Mouse (Mus musculus) CH12.LX (cell line): ENCODE data around the gene Ano1. TPM values are rescaled to one million over a fixed set of nuclear protein-coding genes. Genes with fewer than 3 reads are reported as not detected.

Source experiments
- DNase-seq: peaks from one replicate; pipeline ENCODE4 v3.0.0-alpha.2; 2013; ENCODE audit errors: extremely low read depth
- H3K27ac ChIP-seq: 2 replicates; pipeline ENCODE4 v1.5.1; 2012; ENCODE audit warnings: low read depth, mild to moderate bottlenecking, control low read depth, moderate library complexity; ENCODE audit not compliant: insufficient read depth
- H3K27me3 ChIP-seq: replicated peaks from 2 replicates; pipeline ENCODE3; 2012; ENCODE audit warnings: inconsistent platforms
- H3K36me3 ChIP-seq, 2 experiments: replicated peaks in 1 of 2; 2 replicates each; pipeline versions ENCODE3 to v1.6.1; 2012; ENCODE audit warnings: inconsistent platforms in 1 of 2, low read length in 1 of 2, mild to moderate bottlenecking in 1 of 2, mixed read lengths in 1 of 2, moderate library complexity in 1 of 2; ENCODE audit not compliant: control insufficient read depth in 1 of 2, insufficient read depth in 1 of 2
- H3K4me1 ChIP-seq, 2 experiments: 2 replicates each; pipeline ENCODE4 v1.6.1; 2012; ENCODE audit warnings: inconsistent platforms in 1 of 2, moderate library complexity in 1 of 2; ENCODE audit not compliant: insufficient read depth in 2 of 2, control insufficient read depth in 1 of 2
- H3K4me2 ChIP-seq: 2 replicates; pipeline ENCODE4 v1.6.1; 2012; ENCODE audit warnings: low read depth, mild to moderate bottlenecking, control low read depth; ENCODE audit not compliant: poor library complexity, insufficient read depth, severe bottlenecking
- H3K4me3 ChIP-seq, 3 experiments: fragments of 150-350 bp in 1 of 3; sonication (generic) in 1 of 3; replicated peaks in 1 of 3; 2 replicates each; pipeline versions ENCODE3 to v1.5.1; 2011 to 2012; ENCODE audit warnings: low read depth in 2 of 3, low read length in 2 of 3, mild to moderate bottlenecking in 2 of 3, moderate library complexity in 2 of 3, control low read depth in 1 of 3, improper control_type of control experiment in 1 of 3, inconsistent platforms in 1 of 3, mixed read lengths in 1 of 3; ENCODE audit not compliant: poor library complexity in 1 of 3
- H3K79me2 ChIP-seq: replicated peaks from 2 replicates; pipeline ENCODE4 v1.6.1; 2012; ENCODE audit warnings: mild to moderate bottlenecking, moderate library complexity; ENCODE audit not compliant: control insufficient read depth, poor library complexity, insufficient read depth, severe bottlenecking; ENCODE audit errors: extremely low read depth
- H3K9ac ChIP-seq: 2 replicates; pipeline ENCODE4 v1.6.1; 2012; ENCODE audit warnings: low read depth, mild to moderate bottlenecking, control low read depth, moderate library complexity; ENCODE audit not compliant: insufficient read depth
- H3K9me3 ChIP-seq: replicated peaks from 2 replicates; pipeline ENCODE3; 2012; ENCODE audit warnings: low read length, inconsistent platforms, mixed read lengths
- CHD2 ChIP-seq: IDR thresholded peaks from 2 replicates; pipeline ENCODE4 v1.6.1; 2011; ENCODE audit warnings: low read length, improper control_type of control experiment
- ELF1 ChIP-seq: IDR thresholded peaks from 2 replicates; pipeline ENCODE4 v1.6.1; 2014; ENCODE audit warnings: low read depth, mild to moderate bottlenecking, inconsistent platforms, low read length, improper control_type of control experiment
- EP300 ChIP-seq: IDR thresholded peaks from 2 replicates; pipeline ENCODE4 v1.6.1; 2011; ENCODE audit warnings: low read length, improper control_type of control experiment
- IRF4 ChIP-seq: IDR thresholded peaks from 2 replicates; pipeline ENCODE4 v1.6.1; 2014; ENCODE audit warnings: low read depth, mild to moderate bottlenecking, inconsistent platforms, low read length, improper control_type of control experiment
- JUN ChIP-seq: IDR thresholded peaks from 2 replicates; pipeline ENCODE4 v1.6.1; 2011; ENCODE audit warnings: low read depth, mild to moderate bottlenecking, low read length, improper control_type of control experiment, moderate library complexity; ENCODE audit not compliant: insufficient read depth
- JUND ChIP-seq: conservative IDR thresholded peaks from 2 replicates; pipeline ENCODE4 v1.6.1; 2011; ENCODE audit warnings: low read depth, low read length, improper control_type of control experiment
- KAT2A ChIP-seq: IDR thresholded peaks from 2 replicates; pipeline ENCODE4 v1.6.1; 2012; ENCODE audit warnings: low read length, improper control_type of control experiment, inconsistent platforms; ENCODE audit not compliant: insufficient replicate concordance
- MAX ChIP-seq: IDR thresholded peaks from 2 replicates; pipeline ENCODE4 v1.6.1; 2011; ENCODE audit warnings: low read length, improper control_type of control experiment
- MAZ ChIP-seq: IDR thresholded peaks from 2 replicates; pipeline ENCODE4 v1.6.1; 2012; ENCODE audit warnings: low read depth, mild to moderate bottlenecking, inconsistent platforms, low read length, improper control_type of control experiment, moderate library complexity
- MEF2A ChIP-seq: IDR thresholded peaks from 2 replicates; pipeline ENCODE4 v1.6.1; 2014; ENCODE audit warnings: low read depth, mild to moderate bottlenecking, inconsistent platforms, low read length, improper control_type of control experiment, borderline replicate concordance
- PAX5 ChIP-seq: IDR thresholded peaks from 2 replicates; pipeline ENCODE4 v1.6.1; 2012; ENCODE audit warnings: low read length, inconsistent platforms, mixed read lengths
- POLR2A ChIP-seq: IDR thresholded peaks from 2 replicates; pipeline ENCODE4 v1.6.1; 2011; ENCODE audit warnings: low read depth, mild to moderate bottlenecking, improper control_type of control experiment, low read length
- POLR2AphosphoS2 ChIP-seq: IDR thresholded peaks from 2 replicates; pipeline ENCODE4 v1.6.1; 2011; ENCODE audit warnings: low read depth, low read length, improper control_type of control experiment
- SIN3A ChIP-seq: IDR thresholded peaks from 2 replicates; pipeline ENCODE4 v1.6.1; 2012; ENCODE audit warnings: low read length, improper control_type of control experiment, inconsistent platforms
- TBP ChIP-seq: conservative IDR thresholded peaks from 2 replicates; pipeline ENCODE4 v1.6.1; 2011; ENCODE audit warnings: low read depth, low read length, improper control_type of control experiment
- USF1 ChIP-seq: IDR thresholded peaks from 2 replicates; pipeline ENCODE4 v1.6.1; 2014; ENCODE audit warnings: low read depth, mild to moderate bottlenecking, inconsistent platforms, low read length, improper control_type of control experiment
- ZC3H11A ChIP-seq: IDR thresholded peaks from 2 replicates; pipeline ENCODE4 v1.6.1; 2012; ENCODE audit warnings: low read depth, mild to moderate bottlenecking, inconsistent platforms, low read length, improper control_type of control experiment
- ZMIZ1 ChIP-seq: IDR thresholded peaks from 2 replicates; pipeline ENCODE4 v1.6.1; 2012; ENCODE audit warnings: low read depth, mild to moderate bottlenecking, inconsistent platforms, low read length, improper control_type of control experiment
- ZNF384 ChIP-seq: IDR thresholded peaks from 2 replicates; pipeline ENCODE4 v1.6.1; 2012; ENCODE audit warnings: low read depth, low read length, improper control_type of control experiment, inconsistent platforms
- dilution Hi-C: fragments of 300-500 bp; cut with MboI; formaldehyde crosslinking; loops from 2 replicates; pipeline ENCODE4 v1.14.3; 2020; ENCODE audit warnings: low sequenced_read_pairs; ENCODE audit not compliant: extremely low pct_unique_long_range_greater_than_20kb, extremely low pct_ligation_motif_present
- in situ Hi-C: fragments of 300-500 bp; cut with MboI; formaldehyde crosslinking; loops from 3 replicates; pipeline ENCODE4 v1.14.3; 2019; ENCODE audit warnings: low sequenced_read_pairs, low pct_ligation_motif_present, low pct_unique_long_range_greater_than_20kb, mixed read lengths
- polyA plus RNA-seq: library from polyadenylated mRNA; unstranded; fragments of >175 nt; gene quantifications from 2 replicates; pipeline ENCODE4 v1.2.1, GENCODE M21; 2012; ENCODE audit warnings: low read depth; ENCODE audit not compliant: insufficient read length
- total RNA-seq, 2 experiments: library from RNA; depleted of rRNA; stranded (reverse); fragments of 300-350 nt in 1 of 2; fragments of >200 nt in 1 of 2; gene quantifications; 2 replicates each; pipeline ENCODE4 v1.2.3; 2012 to 2014

Gene Ano1
- total and polyA plus RNA-seq, 3 experiments = not detected

DNA sequence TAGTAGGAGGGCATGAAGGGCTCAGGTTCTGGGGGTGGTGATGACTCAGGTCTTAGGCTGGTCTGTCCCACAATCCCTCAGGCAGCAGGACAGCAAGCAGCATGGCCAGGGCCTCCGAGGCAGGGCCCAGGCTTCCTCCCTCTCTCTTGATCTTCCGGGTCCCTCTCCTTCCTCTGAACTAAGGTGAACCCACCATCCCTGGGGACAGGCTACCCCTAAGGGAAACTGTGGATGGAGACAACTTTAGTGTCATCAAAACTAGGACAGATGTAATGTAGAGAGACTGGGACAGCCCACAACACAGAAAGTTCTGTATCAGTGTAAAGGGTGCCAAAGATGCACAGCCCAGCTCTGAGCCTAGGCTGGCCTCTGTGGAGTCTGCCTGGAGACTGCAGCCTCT is 12.2 kb upstream of the Ano1 start:
- Histone ChIP-seq H3K4me1 (no peaks in the 10 kb centered on the region; a peak in 1 of 4 replicates), H3K4me3 (no peak overlapping the region), H3K36me3 (no peaks in the 10 kb centered on the region), H3K79me2 (no peaks in the 10 kb centered on the region), H3K9me3 (peaks cover 5% of the 10 kb centered on the region), H3K4me2 (no peak overlapping the region), H3K27ac (no peak overlapping the region), H3K27me3 (peaks cover 91% of the 10 kb centered on the region), H3K9ac (no peak overlapping the region)
- in situ Hi-C loops (no loop called here), dilution Hi-C loops (no loop called here)
- TF ChIP-seq CHD2 = no peak
- no peak for TF ChIP-seq SIN3A
- TF ChIP-seq KAT2A = no peak
- TF ChIP-seq ELF1 = no peak
- no peak for TF ChIP-seq ZNF384
- TF ChIP-seq MEF2A = no peak
- TF ChIP-seq MAZ = no peak
- TF ChIP-seq JUND = no peak
- no peak for TF ChIP-seq JUN
- TF ChIP-seq MAX = no peak
- no peak for TF ChIP-seq USF1
- DNase-seq = no peak

DNA sequence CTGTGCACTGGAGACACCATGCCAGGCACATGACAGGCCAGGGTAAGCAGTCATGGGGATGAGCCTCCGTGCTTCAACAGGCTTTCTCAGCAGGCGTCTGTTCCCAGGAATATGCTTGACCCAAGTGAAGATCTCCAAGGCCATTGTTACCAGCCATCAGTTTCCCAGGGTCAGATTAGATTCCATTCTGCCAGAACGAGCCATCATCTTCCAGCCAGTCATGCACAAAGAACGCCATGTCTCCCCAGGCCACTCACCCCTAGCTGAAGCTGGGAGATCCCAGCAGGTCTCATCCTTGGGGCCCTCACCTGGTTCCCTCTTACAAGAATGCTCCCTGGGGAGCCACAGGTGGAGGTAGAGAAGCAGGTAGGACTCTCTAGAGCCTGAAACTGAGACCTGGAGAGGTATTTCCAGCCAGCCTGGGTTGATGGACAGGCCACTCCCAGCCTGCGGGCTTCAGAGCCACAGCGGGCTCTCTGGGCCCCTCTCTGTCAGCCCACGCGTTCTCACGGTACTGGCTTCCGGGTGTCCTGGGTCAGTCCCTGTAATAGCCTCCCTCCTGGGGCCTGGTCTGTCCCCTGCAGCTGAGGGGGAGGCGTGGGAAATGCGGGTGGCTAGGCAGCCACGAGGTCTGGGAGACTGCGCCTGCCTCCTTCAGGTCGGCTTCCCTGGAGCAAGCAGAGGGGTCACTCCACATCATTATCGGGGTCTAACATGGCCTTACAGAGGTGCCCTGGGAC is 10.9 kb upstream of the Ano1 start:
- no peak overlapping the region for H3K4me3 ChIP-seq
- no peak overlapping the region for H3K27ac ChIP-seq
- no peak for DNase-seq
- H3K9me3 ChIP-seq = peaks cover 5% of the 10 kb centered on the region
- in situ Hi-C loops = no loop called here
- dilution Hi-C loops = no loop called here
- no peak overlapping the region for H3K4me2 ChIP-seq
- TF ChIP-seq MAZ (no peak), PAX5 (no peak), ZC3H11A (no peak), MAX (no peak), KAT2A (no peak), USF1 (no peak), ZNF384 (no peak), ZMIZ1 (no peak), POLR2AphosphoS2 (no peak), JUND (no peak), JUN (no peak), TBP (no peak), POLR2A (no peak), IRF4 (no peak), EP300 (no peak), MEF2A (no peak)
- H3K4me1 ChIP-seq = no peaks in the 10 kb centered on the region; a peak in 1 of 4 replicates
- peaks cover 92% of the 10 kb centered on the region for H3K27me3 ChIP-seq
- no peaks in the 10 kb centered on the region for H3K79me2 ChIP-seq
- no peak overlapping the region for H3K9ac ChIP-seq
- no peaks in the 10 kb centered on the region for H3K36me3 ChIP-seq
